Mouse (Mus musculus) CH12.LX (cell line): Measurements from ENCODE around the gene Crygb. TPM values are rescaled to one million over a fixed set of nuclear protein-coding genes. Genes with fewer than 3 reads are reported as not detected.

Source experiments
- DNase-seq: peaks from one replicate; pipeline ENCODE4 v3.0.0-alpha.2; 2013; ENCODE audit errors: extremely low read depth
- H3K27ac ChIP-seq: 2 replicates; pipeline ENCODE4 v1.5.1; 2012; ENCODE audit warnings: low read depth, mild to moderate bottlenecking, control low read depth, moderate library complexity; ENCODE audit not compliant: insufficient read depth
- H3K27me3 ChIP-seq: replicated peaks from 2 replicates; pipeline ENCODE3; 2012; ENCODE audit warnings: inconsistent platforms
- H3K36me3 ChIP-seq, 2 experiments: replicated peaks in 1 of 2; 2 replicates each; pipeline versions ENCODE3 to v1.6.1; 2012; ENCODE audit warnings: inconsistent platforms in 1 of 2, low read length in 1 of 2, mild to moderate bottlenecking in 1 of 2, mixed read lengths in 1 of 2, moderate library complexity in 1 of 2; ENCODE audit not compliant: control insufficient read depth in 1 of 2, insufficient read depth in 1 of 2
- H3K4me1 ChIP-seq, 2 experiments: 2 replicates each; pipeline ENCODE4 v1.6.1; 2012; ENCODE audit warnings: inconsistent platforms in 1 of 2, moderate library complexity in 1 of 2; ENCODE audit not compliant: insufficient read depth in 2 of 2, control insufficient read depth in 1 of 2
- H3K4me2 ChIP-seq: 2 replicates; pipeline ENCODE4 v1.6.1; 2012; ENCODE audit warnings: low read depth, mild to moderate bottlenecking, control low read depth; ENCODE audit not compliant: poor library complexity, insufficient read depth, severe bottlenecking
- H3K4me3 ChIP-seq, 3 experiments: fragments of 150-350 bp in 1 of 3; sonication (generic) in 1 of 3; replicated peaks in 1 of 3; 2 replicates each; pipeline versions ENCODE3 to v1.5.1; 2011 to 2012; ENCODE audit warnings: low read depth in 2 of 3, low read length in 2 of 3, mild to moderate bottlenecking in 2 of 3, moderate library complexity in 2 of 3, control low read depth in 1 of 3, improper control_type of control experiment in 1 of 3, inconsistent platforms in 1 of 3, mixed read lengths in 1 of 3; ENCODE audit not compliant: poor library complexity in 1 of 3
- H3K79me2 ChIP-seq: replicated peaks from 2 replicates; pipeline ENCODE4 v1.6.1; 2012; ENCODE audit warnings: mild to moderate bottlenecking, moderate library complexity; ENCODE audit not compliant: control insufficient read depth, poor library complexity, insufficient read depth, severe bottlenecking; ENCODE audit errors: extremely low read depth
- H3K9ac ChIP-seq: 2 replicates; pipeline ENCODE4 v1.6.1; 2012; ENCODE audit warnings: low read depth, mild to moderate bottlenecking, control low read depth, moderate library complexity; ENCODE audit not compliant: insufficient read depth
- H3K9me3 ChIP-seq: replicated peaks from 2 replicates; pipeline ENCODE3; 2012; ENCODE audit warnings: low read length, inconsistent platforms, mixed read lengths
- CTCF ChIP-seq, 2 experiments: IDR thresholded peaks in 1 of 2; conservative IDR thresholded peaks in 1 of 2; 2 replicates each; pipeline ENCODE4 v1.5.1; 2011 to 2012; ENCODE audit warnings: low read depth in 2 of 2, low read length in 2 of 2, improper control_type of control experiment in 1 of 2, inconsistent platforms in 1 of 2, mild to moderate bottlenecking in 1 of 2, moderate library complexity in 1 of 2
- E2F4 ChIP-seq: IDR thresholded peaks from 2 replicates; pipeline ENCODE4 v1.6.1; 2011; ENCODE audit warnings: low read depth, low read length, improper control_type of control experiment; ENCODE audit not compliant: insufficient replicate concordance
- ELF1 ChIP-seq: IDR thresholded peaks from 2 replicates; pipeline ENCODE4 v1.6.1; 2014; ENCODE audit warnings: low read depth, mild to moderate bottlenecking, inconsistent platforms, low read length, improper control_type of control experiment
- EP300 ChIP-seq: IDR thresholded peaks from 2 replicates; pipeline ENCODE4 v1.6.1; 2011; ENCODE audit warnings: low read length, improper control_type of control experiment
- IRF4 ChIP-seq: IDR thresholded peaks from 2 replicates; pipeline ENCODE4 v1.6.1; 2014; ENCODE audit warnings: low read depth, mild to moderate bottlenecking, inconsistent platforms, low read length, improper control_type of control experiment
- JUN ChIP-seq: IDR thresholded peaks from 2 replicates; pipeline ENCODE4 v1.6.1; 2011; ENCODE audit warnings: low read depth, mild to moderate bottlenecking, low read length, improper control_type of control experiment, moderate library complexity; ENCODE audit not compliant: insufficient read depth
- JUND ChIP-seq: conservative IDR thresholded peaks from 2 replicates; pipeline ENCODE4 v1.6.1; 2011; ENCODE audit warnings: low read depth, low read length, improper control_type of control experiment
- KAT2A ChIP-seq: IDR thresholded peaks from 2 replicates; pipeline ENCODE4 v1.6.1; 2012; ENCODE audit warnings: low read length, improper control_type of control experiment, inconsistent platforms; ENCODE audit not compliant: insufficient replicate concordance
- MAX ChIP-seq: IDR thresholded peaks from 2 replicates; pipeline ENCODE4 v1.6.1; 2011; ENCODE audit warnings: low read length, improper control_type of control experiment
- MAZ ChIP-seq: IDR thresholded peaks from 2 replicates; pipeline ENCODE4 v1.6.1; 2012; ENCODE audit warnings: low read depth, mild to moderate bottlenecking, inconsistent platforms, low read length, improper control_type of control experiment, moderate library complexity
- MEF2A ChIP-seq: IDR thresholded peaks from 2 replicates; pipeline ENCODE4 v1.6.1; 2014; ENCODE audit warnings: low read depth, mild to moderate bottlenecking, inconsistent platforms, low read length, improper control_type of control experiment, borderline replicate concordance
- RAD21 ChIP-seq: IDR thresholded peaks from 2 replicates; pipeline ENCODE4 v1.6.1; 2011; ENCODE audit warnings: low read depth, mild to moderate bottlenecking, low read length, improper control_type of control experiment, moderate library complexity
- SIN3A ChIP-seq: IDR thresholded peaks from 2 replicates; pipeline ENCODE4 v1.6.1; 2012; ENCODE audit warnings: low read length, improper control_type of control experiment, inconsistent platforms
- SMC3 ChIP-seq: IDR thresholded peaks from 2 replicates; pipeline ENCODE4 v1.6.1; 2011; ENCODE audit warnings: low read depth, low read length, improper control_type of control experiment
- TCF12 ChIP-seq: IDR thresholded peaks from 2 replicates; pipeline ENCODE4 v1.6.1; 2014; ENCODE audit warnings: low read depth, mild to moderate bottlenecking, inconsistent platforms, low read length, improper control_type of control experiment
- UBTF ChIP-seq: IDR thresholded peaks from 2 replicates; pipeline ENCODE4 v1.6.1; 2012; ENCODE audit warnings: low read depth, mild to moderate bottlenecking, inconsistent platforms, low read length, improper control_type of control experiment, moderate library complexity
- USF2 ChIP-seq: conservative IDR thresholded peaks from 2 replicates; pipeline ENCODE4 v1.6.1; 2011; ENCODE audit warnings: low read depth, low read length, improper control_type of control experiment
- ZC3H11A ChIP-seq: IDR thresholded peaks from 2 replicates; pipeline ENCODE4 v1.6.1; 2012; ENCODE audit warnings: low read depth, mild to moderate bottlenecking, inconsistent platforms, low read length, improper control_type of control experiment
- dilution Hi-C: fragments of 300-500 bp; cut with MboI; formaldehyde crosslinking; loops from 2 replicates; pipeline ENCODE4 v1.14.3; 2020; ENCODE audit warnings: low sequenced_read_pairs; ENCODE audit not compliant: extremely low pct_unique_long_range_greater_than_20kb, extremely low pct_ligation_motif_present
- in situ Hi-C: fragments of 300-500 bp; cut with MboI; formaldehyde crosslinking; loops from 3 replicates; pipeline ENCODE4 v1.14.3; 2019; ENCODE audit warnings: low sequenced_read_pairs, low pct_ligation_motif_present, low pct_unique_long_range_greater_than_20kb, mixed read lengths
- polyA plus RNA-seq: library from polyadenylated mRNA; unstranded; fragments of >175 nt; gene quantifications from 2 replicates; pipeline ENCODE4 v1.2.1, GENCODE M21; 2012; ENCODE audit warnings: low read depth; ENCODE audit not compliant: insufficient read length
- total RNA-seq, 2 experiments: library from RNA; depleted of rRNA; stranded (reverse); fragments of 300-350 nt in 1 of 2; fragments of >200 nt in 1 of 2; gene quantifications; 2 replicates each; pipeline ENCODE4 v1.2.3; 2012 to 2014

Gene Crygb
- total and polyA plus RNA-seq, 3 experiments = not detected

DNA sequence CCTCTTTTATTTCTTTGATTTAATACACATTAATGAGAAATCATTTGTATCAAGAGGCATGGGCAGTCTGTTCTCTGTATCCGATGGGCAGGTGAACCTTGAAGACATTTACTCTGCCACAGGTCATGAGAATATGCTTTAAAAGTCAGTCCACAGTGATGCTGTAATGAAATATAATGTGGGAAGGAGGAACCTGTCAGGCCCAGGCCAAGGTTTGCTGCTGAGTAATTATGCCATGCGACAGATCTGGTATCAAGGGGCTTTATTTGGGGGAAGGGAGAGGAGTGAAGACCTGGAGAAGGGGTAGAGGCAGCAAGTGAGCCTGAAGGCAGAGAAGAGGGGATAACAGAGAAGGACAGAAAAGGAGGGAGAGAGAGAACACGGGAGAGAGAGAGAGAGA lies 42.4 kb downstream of the Crygb start:
- in situ Hi-C loops (no loop called here), dilution Hi-C loops (no loop called here)
- no peak overlapping the region for H3K9ac ChIP-seq
- H3K4me3 ChIP-seq = no peak overlapping the region
- peaks cover 3 to 23% of the 10 kb centered on the region in 2 experiments; a peak in 3 of 4 replicates for H3K4me1 ChIP-seq
- no peaks in the 10 kb centered on the region for H3K79me2 ChIP-seq
- DNase-seq = no peak
- H3K4me2 ChIP-seq = no peak overlapping the region
- H3K9me3 ChIP-seq = no peaks in the 10 kb centered on the region
- TF ChIP-seq UBTF (no peak), JUN (no peak), JUND (no peak)
- no peak overlapping the region for H3K27ac ChIP-seq
- H3K36me3 ChIP-seq = no peaks in the 10 kb centered on the region
- H3K27me3 ChIP-seq = no peaks in the 10 kb centered on the region

DNA sequence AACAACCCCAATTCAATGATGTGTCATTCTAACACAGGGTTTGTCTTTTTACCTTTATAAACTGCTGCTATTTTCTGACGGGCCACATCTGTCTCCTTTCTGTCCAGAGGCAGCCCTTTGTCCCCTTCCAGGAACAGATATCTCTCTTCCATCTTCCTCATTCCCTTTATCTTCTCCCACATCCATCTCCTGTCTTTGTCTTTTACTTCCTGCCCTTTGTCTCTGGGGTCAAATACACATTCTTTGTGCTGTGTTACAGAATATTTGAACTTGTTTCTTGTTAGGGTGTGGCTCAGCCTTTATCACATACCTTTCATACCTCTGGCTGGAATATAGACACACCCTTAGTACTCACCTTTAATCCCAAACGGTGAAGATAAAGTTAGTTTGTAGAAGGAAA lies 44.5 kb downstream of the Crygb start:
- H3K27ac ChIP-seq = no peak overlapping the region
- in situ Hi-C loops (no loop called here), dilution Hi-C loops (no loop called here)
- TF ChIP-seq SIN3A (no peak), RAD21 (no peak), MEF2A (no peak), SMC3 (no peak), TCF12 (no peak), EP300 (no peak), IRF4 (no peak), CTCF (conservative IDR thresholded peaks at IDR 0.05 in 1 of 2, IDR thresholded peaks at IDR 0.05 in 1 of 2; ENCODE audit: low read depth in 2 of 2, low read length in 2 of 2) (no peak), MAZ (no peak), E2F4 (no peak), MAX (no peak), USF2 (no peak)
- peaks cover 0 to 10% of the 10 kb centered on the region in 2 experiments; a peak in 3 of 4 replicates for H3K4me1 ChIP-seq
- H3K27me3 ChIP-seq = no peaks in the 10 kb centered on the region
- H3K36me3 ChIP-seq = no peaks in the 10 kb centered on the region
- H3K79me2 ChIP-seq = no peaks in the 10 kb centered on the region
- H3K4me3 ChIP-seq = no peak overlapping the region
- H3K9me3 ChIP-seq = no peaks in the 10 kb centered on the region
- no peak overlapping the region for H3K4me2 ChIP-seq
- no peak for DNase-seq
- H3K9ac ChIP-seq = no peak overlapping the region

DNA sequence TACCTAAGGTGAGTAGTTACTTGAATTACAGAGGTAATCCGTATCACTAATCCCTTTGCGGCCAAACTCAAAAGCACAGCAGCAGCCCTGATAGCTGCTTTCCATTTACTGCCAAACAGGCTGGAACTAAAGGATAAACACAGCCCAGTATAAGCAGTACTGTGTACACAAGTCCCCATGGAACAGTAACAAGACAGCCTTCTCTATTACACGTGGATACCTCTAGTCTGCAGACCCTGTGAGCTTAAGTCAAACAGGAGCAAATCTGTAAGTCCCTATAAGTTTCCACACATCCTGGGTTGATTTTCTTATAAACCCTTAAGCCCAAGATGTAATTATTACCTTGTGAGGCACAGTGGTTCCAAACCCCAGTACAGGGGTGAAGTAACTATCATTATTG lies 46.6 kb downstream of the Crygb start:
- no peaks in the 10 kb centered on the region for H3K27me3 ChIP-seq
- H3K4me3 ChIP-seq = no peak overlapping the region
- H3K9ac ChIP-seq = no peak overlapping the region
- TF ChIP-seq MEF2A = no peak
- no peak for TF ChIP-seq ZC3H11A
- TF ChIP-seq CTCF (conservative IDR thresholded peaks at IDR 0.05 in 1 of 2, IDR thresholded peaks at IDR 0.05 in 1 of 2; ENCODE audit: low read depth in 2 of 2, low read length in 2 of 2) = no peak
- no peak for TF ChIP-seq ELF1
- no peak for TF ChIP-seq KAT2A
- in situ Hi-C loops (no loop called here), dilution Hi-C loops (no loop called here)
- no peaks in the 10 kb centered on the region for H3K36me3 ChIP-seq
- no peaks in the 10 kb centered on the region for H3K79me2 ChIP-seq
- peak overlapping the region; percentile 15 for H3K4me2 ChIP-seq
- H3K4me1 ChIP-seq = no peaks in the 10 kb centered on the region; a peak in 1 of 4 replicates
- H3K9me3 ChIP-seq = no peaks in the 10 kb centered on the region
- no peak overlapping the region for H3K27ac ChIP-seq
- no peak for DNase-seq
